Mouse (Mus musculus): ENCODE results near the gene Olfr324.

Gene Olfr324

GRCm38 (mm10) chr11:58636376-58636977 lies 41.6 kb downstream of the Olfr324 start:
- peak; percentile 72 for DNase-seq

GRCm38 (mm10) chr11:58638176-58638701 lies 43.3 kb downstream of the Olfr324 start:
- no peak for DNase-seq

- DNase-seq, result peak; percentile 19
Observed at GRCm38 (mm10) chr11:58640272-58640867, 45.5 kb downstream of the Olfr324 start, which contains the start of gene Trim58. Trim58 (plus strand) TSS chr11:58640465.

- no peak for DNase-seq
Observed at GRCm38 (mm10) chr11:58641057-58641456, 46.1 kb downstream of the Olfr324 start.

- no peak for DNase-seq
Observed at GRCm38 (mm10) chr11:58641638-58642358, 46.9 kb downstream of the Olfr324 start.

GRCm38 (mm10) chr11:58643350-58643749 lies 48.4 kb downstream of the Olfr324 start:
- DNase-seq, result peak; percentile 85

All from thymus, postnatal 4 days (tissue).